Mouse (Mus musculus): ENCODE results near the gene Glt1d1.

- no peak for TF ChIP-seq POLR2A (IDR thresholded peaks at IDR 0.05; ENCODE audit: low read depth, low read length)
- 0 out of 2 replicates have a peak, but pooled peaks have one; percentile 23 for TF ChIP-seq CTCF (conservative IDR thresholded peaks at IDR 0.05; ENCODE audit: insufficient read depth, insufficient read length, low read depth, low read length)
Observed at GRCm38 (mm10) chr5:127714783-127715704, 83.0 kb downstream of the Glt1d1 start.

Data from kidney, adult 2 months (tissue).